Mouse (Mus musculus) liver, postnatal 0 days (tissue): ENCODE results near the gene Susd1. TPM values are rescaled to one million over a fixed set of nuclear protein-coding genes. Genes with fewer than 3 reads are reported as not detected.

ENCODE experiments used
- ATAC-seq: fragments of 200-750 bp; cut with Nextera tagmentation; 2 replicates; pipeline ENCODE4 v1.8.0; 2017; ENCODE audit warnings: mild to moderate bottlenecking, moderate library complexity
- DNase-seq: peaks from one replicate; pipeline ENCODE4 v3.0.0-alpha.2; 2016
- H3K27ac ChIP-seq: fragments of 300-500 bp; sonication (generic); 2 replicates; pipeline ENCODE4 v1.5.1; 2014; ENCODE audit warnings: antibody characterized with exemption, moderate library complexity, mild to moderate bottlenecking, low read depth
- H3K27me3 ChIP-seq: fragments of 300-500 bp; sonication (generic); 2 replicates; pipeline ENCODE4 v1.6.1; 2014; ENCODE audit warnings: low read length, control low read depth, mixed read lengths; ENCODE audit not compliant: insufficient read depth
- H3K36me3 ChIP-seq: fragments of 300-500 bp; sonication (generic); replicated peaks from 2 replicates; pipeline ENCODE4 v1.6.1; 2014; ENCODE audit warnings: mild to moderate bottlenecking, control low read depth, low read length, moderate library complexity, mixed read lengths; ENCODE audit not compliant: insufficient read depth
- H3K4me1 ChIP-seq: fragments of 300-500 bp; sonication (generic); 2 replicates; pipeline ENCODE4 v1.6.1; 2014; ENCODE audit warnings: antibody characterized with exemption, mild to moderate bottlenecking, control low read depth; ENCODE audit not compliant: insufficient read depth
- H3K4me2 ChIP-seq: fragments of 300-500 bp; sonication (generic); 2 replicates; pipeline ENCODE4 v1.6.1; 2014; ENCODE audit warnings: low read depth, mild to moderate bottlenecking, low read length, moderate library complexity, mixed read lengths
- H3K4me3 ChIP-seq: fragments of 300-500 bp; sonication (generic); 2 replicates; pipeline ENCODE4 v1.5.1; 2014; ENCODE audit warnings: low read depth, low read length
- H3K9ac ChIP-seq: fragments of 300-500 bp; sonication (generic); replicated peaks from 2 replicates; pipeline ENCODE4 v1.6.1; 2014; ENCODE audit warnings: mild to moderate bottlenecking, moderate library complexity
- H3K9me3 ChIP-seq: fragments of 300-500 bp; sonication (generic); 2 replicates; pipeline ENCODE4 v1.6.1; 2016; ENCODE audit warnings: mild to moderate bottlenecking, control low read depth, low read length, mixed read lengths
- CTCF ChIP-seq: sonication (generic); IDR thresholded peaks from 2 replicates; pipeline ENCODE4 v1.5.1; 2016; ENCODE audit warnings: antibody characterized with exemption, low read depth
- EP300 ChIP-seq: IDR thresholded peaks from 2 replicates; pipeline ENCODE4 v1.6.1; 2016; ENCODE audit warnings: antibody characterized with exemption, low read depth, mild to moderate bottlenecking
- WGBS: fragments of 180-500 bp; shearing (Covaris S2); extraction: QIAGEN DNeasy Blood & Tissue Kit; methylation state at CpG from one replicate; pipeline ENCODE4 v1.1.7; 2014; ENCODE audit not compliant: insufficient replicate concordance; 5-methylcytosine and 5-hydroxymethylcytosine counted together
- polyA plus RNA-seq: library from polyadenylated mRNA; unstranded; fragments of >200 nt; fragmentation: Nextera tagmentation; extraction: Ambion mirVana; gene quantifications from 2 replicates; pipeline ENCODE4 v1.2.1, GENCODE M21; 2015

Susd1 gene
- polyA plus RNA-seq, 1 experiment from 2014 or later, result 7.2 TPM

DNA sequence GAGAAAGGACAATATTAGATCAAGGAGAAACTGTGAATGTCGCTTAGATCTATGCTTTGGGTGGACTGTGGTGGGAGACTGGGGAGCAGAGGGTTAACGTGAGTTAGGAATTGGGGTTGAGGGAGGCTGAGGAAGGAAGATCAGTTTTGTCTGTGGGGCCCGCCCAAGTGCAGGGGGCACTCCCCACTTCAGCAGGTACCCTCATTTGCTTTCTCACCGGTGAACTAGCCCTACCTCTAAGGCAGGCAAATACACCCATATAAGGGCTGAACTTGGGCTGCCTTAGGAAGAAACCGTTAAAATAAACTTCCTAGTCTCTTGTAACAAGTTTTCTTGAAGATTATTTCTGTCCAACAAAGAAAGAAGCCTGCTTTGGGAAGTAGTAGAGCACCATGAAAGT, 608 bp upstream of the Susd1 start:
- H3K9ac ChIP-seq, result peak overlapping the region; percentile 87
- 0 out of 2 replicates have a peak, but pooled peaks cover 4% of the 10 kb centered on the region for H3K36me3 ChIP-seq
- DNase-seq (no peak), ATAC-seq (no peak)
- peak overlapping the region; percentile 97 for H3K27ac ChIP-seq
- peak overlapping the region; percentile 68 for H3K4me3 ChIP-seq
- TF ChIP-seq CTCF, result no peak
- no peak for TF ChIP-seq EP300
- no peaks in the 10 kb centered on the region for H3K27me3 ChIP-seq
- no peaks in the 10 kb centered on the region for H3K9me3 ChIP-seq
- H3K4me2 ChIP-seq, result peak overlapping the region; percentile 95
- WGBS, result 4% methylated on average over 5 of the region's 5 CpGs
- peaks cover 60% of the 10 kb centered on the region for H3K4me1 ChIP-seq

DNA sequence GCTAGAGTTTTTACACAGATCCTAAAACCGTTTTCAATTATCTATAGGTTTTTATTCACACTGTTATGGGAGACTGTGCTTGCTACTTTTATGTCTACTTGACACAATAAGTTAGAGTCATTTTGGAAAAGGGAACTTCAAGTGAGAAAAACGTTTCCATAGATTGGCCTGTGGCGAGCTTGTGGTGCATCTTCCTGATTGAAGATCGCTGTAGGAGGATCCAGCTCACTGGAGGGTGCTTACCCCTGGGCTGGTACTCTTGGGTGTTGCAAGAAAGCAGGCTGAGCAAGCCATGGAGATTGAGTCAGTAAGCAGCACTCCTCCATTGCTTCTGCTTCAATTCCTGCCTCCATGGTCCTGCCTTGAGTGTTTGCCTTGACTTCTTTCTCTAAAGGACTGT, 2.5 kb downstream of the Susd1 start:
- H3K4me3 ChIP-seq, result no peak overlapping the region
- H3K36me3 ChIP-seq, result 0 out of 2 replicates have a peak, but pooled peaks cover 4% of the 10 kb centered on the region
- H3K4me2 ChIP-seq, result no peak overlapping the region
- H3K9me3 ChIP-seq, result no peaks in the 10 kb centered on the region
- WGBS, result 49% methylated on average over 4 of the region's 4 CpGs
- DNase-seq (peak; percentile 23), ATAC-seq (no peak)
- TF ChIP-seq CTCF (no peak), EP300 (no peak)
- no peak overlapping the region for H3K9ac ChIP-seq
- H3K4me1 ChIP-seq, result peaks cover 57% of the 10 kb centered on the region
- no peaks in the 10 kb centered on the region for H3K27me3 ChIP-seq
- peak overlapping the region; percentile 58; the same call in 1 of the 2 replicates for H3K27ac ChIP-seq

GRCm38 (mm10) chr4:59434039-59434438, 4.4 kb downstream of the Susd1 start:
- Histone ChIP-seq H3K36me3 (0 out of 2 replicates have a peak, but pooled peaks cover 4% of the 10 kb centered on the region), H3K4me1 (peaks cover 44% of the 10 kb centered on the region), H3K27me3 (no peaks in the 10 kb centered on the region), H3K4me2 (no peak overlapping the region), H3K4me3 (no peak overlapping the region), H3K27ac (no peak overlapping the region), H3K9me3 (no peaks in the 10 kb centered on the region), H3K9ac (no peak overlapping the region)
- no peak for TF ChIP-seq EP300
- TF ChIP-seq CTCF, result no peak
- DNase-seq (no peak), ATAC-seq (no peak)
- WGBS, result 52% methylated on average over 3 of the region's 3 CpGs

GRCm38 (mm10) chr4:59429128-59429527, 9.3 kb downstream of the Susd1 start:
- 52% methylated on average over 6 of the region's 6 CpGs for WGBS
- ATAC-seq, result no peak
- H3K36me3 ChIP-seq, result 0 out of 2 replicates have a peak, but pooled peaks cover 5% of the 10 kb centered on the region

DNA sequence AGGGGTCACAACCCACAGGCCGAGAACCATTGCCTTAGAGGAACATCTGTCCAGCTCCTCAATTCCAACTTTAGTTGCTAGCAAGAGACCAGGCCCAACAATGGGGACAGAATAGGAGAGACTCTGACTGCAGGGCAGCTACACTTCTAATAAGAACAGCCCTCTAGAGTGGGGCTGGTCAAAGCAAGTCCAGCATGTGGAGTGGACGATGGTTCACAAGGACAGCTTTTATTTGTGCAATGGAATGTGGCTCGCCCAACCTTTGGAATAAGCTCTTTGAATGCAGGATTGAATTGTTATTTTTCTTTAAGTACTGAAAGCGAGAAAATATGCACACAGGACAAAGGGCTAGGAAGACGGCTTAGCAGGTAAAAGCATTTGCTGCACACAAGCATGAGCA, 12.0 kb downstream of the Susd1 start:
- ATAC-seq (no peak), DNase-seq (no peak)
- TF ChIP-seq CTCF, result no peak
- no peak for TF ChIP-seq EP300
- 77% methylated on average over 5 of the region's 5 CpGs for WGBS
- no peak overlapping the region for H3K9ac ChIP-seq
- H3K27me3 ChIP-seq, result no peaks in the 10 kb centered on the region
- H3K4me3 ChIP-seq, result no peak overlapping the region
- H3K9me3 ChIP-seq, result no peaks in the 10 kb centered on the region
- peaks cover 9% of the 10 kb centered on the region; the same call in 1 of the 2 replicates for H3K36me3 ChIP-seq
- H3K4me2 ChIP-seq, result no peak overlapping the region
- H3K27ac ChIP-seq, result no peak overlapping the region
- H3K4me1 ChIP-seq, result peaks cover 11% of the 10 kb centered on the region

More at GRCm38 (mm10) chr4:59429128-59429527, 9.3 kb downstream of the Susd1 start:
- H3K4me3 ChIP-seq, result no peak overlapping the region
- no peaks in the 10 kb centered on the region for H3K27me3 ChIP-seq
- H3K4me2 ChIP-seq, result no peak overlapping the region
- DNase-seq, result no peak
- peaks cover 18% of the 10 kb centered on the region for H3K4me1 ChIP-seq
- TF ChIP-seq EP300, result no peak
- TF ChIP-seq CTCF, result no peak
- no peak overlapping the region for H3K27ac ChIP-seq
- no peaks in the 10 kb centered on the region for H3K9me3 ChIP-seq
- H3K9ac ChIP-seq, result no peak overlapping the region

- H3K36me3 ChIP-seq, result peaks cover 8% of the 10 kb centered on the region; the same call in 1 of the 2 replicates
- TF ChIP-seq EP300 (no peak), CTCF (no peak)
These were observed 15.6 kb downstream of the Susd1 start for GRCm38 (mm10) chr4:59422808-59423207.

More at GRCm38 (mm10) chr4:59422808-59423207, 15.6 kb downstream of the Susd1 start:
- ATAC-seq (no peak), DNase-seq (no peak)
- Histone ChIP-seq H3K4me2 (no peak overlapping the region), H3K4me3 (no peak overlapping the region), H3K9me3 (no peaks in the 10 kb centered on the region), H3K4me1 (no peaks in the 10 kb centered on the region; the same call in 1 of the 2 replicates), H3K9ac (no peak overlapping the region), H3K27me3 (no peaks in the 10 kb centered on the region), H3K27ac (no peak overlapping the region)
